Mouse (Mus musculus): ENCODE data around the gene Chrna9.

- TF ChIP-seq CTCF (IDR thresholded peaks at IDR 0.05; ENCODE audit: low read depth, low read length) (no peak), POLR2A (IDR thresholded peaks at IDR 0.05; ENCODE audit: borderline replicate concordance, low read depth, low read length) (no peak)
These were observed 8.1 kb upstream of the Chrna9 start for GRCm38 (mm10) chr5:65926666-65927065.

Data from bone marrow macrophage, adult 2 months (primary cell).